Mouse (Mus musculus) heart, postnatal 0 days (tissue): ENCODE measurements at regions not wholly inside any gene's neighbourhood (a gene's known extent, or its start where the extent isn't known, plus 50 kb on each side); places are given as distances from the start of the nearest gene placed in this dataset.
"Not testable (repeated sequence)": the region's sequence is repeated elsewhere in the genome, so short reads cannot be mapped to it uniquely, and the experiment has no call there.

ENCODE experiments used
- ATAC-seq: fragments of 200-750 bp; cut with Nextera tagmentation; 2 replicates; pipeline ENCODE4 v1.8.0; 2017; ENCODE audit warnings: low read depth, moderate number of reproducible peaks, moderate library complexity; ENCODE audit not compliant: insufficient read depth
- DNase-seq: peaks from one replicate; pipeline ENCODE4 v3.0.0-alpha.2; 2016; ENCODE audit warnings: low spot score
- H3K27ac ChIP-seq: fragments of 300-500 bp; sonication (generic); 2 replicates; pipeline ENCODE4 v1.5.1; 2014; ENCODE audit warnings: low read depth, mild to moderate bottlenecking
- H3K27me3 ChIP-seq: fragments of 300-500 bp; sonication (generic); 2 replicates; pipeline ENCODE4 v1.6.1; 2014; ENCODE audit warnings: low read length, mixed read lengths; ENCODE audit not compliant: control insufficient read depth, insufficient read depth
- H3K36me3 ChIP-seq: fragments of 300-500 bp; sonication (generic); replicated peaks from 2 replicates; pipeline ENCODE4 v1.6.1; 2014; ENCODE audit warnings: low read length, mixed read lengths; ENCODE audit not compliant: control insufficient read depth, insufficient read depth
- H3K4me1 ChIP-seq: fragments of 300-500 bp; sonication (generic); 2 replicates; pipeline ENCODE4 v1.6.1; 2014; ENCODE audit warnings: antibody characterized with exemption; ENCODE audit not compliant: control insufficient read depth, insufficient read depth
- H3K4me2 ChIP-seq: fragments of 300-500 bp; sonication (generic); 2 replicates; pipeline ENCODE4 v1.6.1; 2014; ENCODE audit warnings: low read depth, mild to moderate bottlenecking, low read length, moderate library complexity
- H3K4me3 ChIP-seq: fragments of 300-500 bp; sonication (generic); 2 replicates; pipeline ENCODE4 v1.5.1; 2014; ENCODE audit warnings: low read depth, low read length
- H3K9ac ChIP-seq: fragments of 300-500 bp; sonication (generic); replicated peaks from 2 replicates; pipeline ENCODE4 v1.6.1; 2014; ENCODE audit warnings: low read depth, low read length, mixed read lengths
- H3K9me3 ChIP-seq: fragments of 300-500 bp; sonication (generic); replicated peaks from 2 replicates; pipeline ENCODE4 v1.6.1; 2016; ENCODE audit warnings: low read length; ENCODE audit not compliant: control insufficient read depth
- CTCF ChIP-seq: IDR thresholded peaks from 2 replicates; pipeline ENCODE4 v1.5.1; 2016; ENCODE audit warnings: antibody characterized with exemption, control low read depth, low read depth
- EP300 ChIP-seq: IDR thresholded peaks from 2 replicates; pipeline ENCODE4 v1.6.1; 2016; ENCODE audit warnings: antibody characterized with exemption, low read depth
- WGBS: fragments of 180-500 bp; shearing (Covaris S2); extraction: QIAGEN DNeasy Blood & Tissue Kit; methylation state at CpG from one replicate; pipeline ENCODE4 v1.1.7; 2014; 5-methylcytosine and 5-hydroxymethylcytosine counted together

DNA sequence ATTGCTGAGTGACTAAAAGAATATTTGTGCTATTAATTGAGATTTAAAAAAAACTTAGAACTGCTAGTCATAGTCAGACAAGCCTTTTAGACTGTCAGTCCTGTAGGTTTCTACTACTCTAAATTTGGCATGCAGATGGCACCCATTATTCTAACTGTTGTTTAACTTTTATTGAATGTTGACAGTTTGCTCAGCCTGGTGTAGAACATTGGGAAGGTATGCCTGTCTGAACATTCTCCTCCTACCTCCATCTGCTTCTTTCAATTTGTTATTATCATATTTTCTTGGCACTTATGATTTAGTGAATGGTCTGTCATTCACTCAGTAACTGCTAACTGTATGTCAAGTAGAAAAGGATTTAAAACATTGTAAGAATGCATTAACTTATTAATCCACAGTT lies 130.9 kb downstream of the Gmnc start:
- TF ChIP-seq EP300, result no peak
- TF ChIP-seq CTCF, result no peak

DNA sequence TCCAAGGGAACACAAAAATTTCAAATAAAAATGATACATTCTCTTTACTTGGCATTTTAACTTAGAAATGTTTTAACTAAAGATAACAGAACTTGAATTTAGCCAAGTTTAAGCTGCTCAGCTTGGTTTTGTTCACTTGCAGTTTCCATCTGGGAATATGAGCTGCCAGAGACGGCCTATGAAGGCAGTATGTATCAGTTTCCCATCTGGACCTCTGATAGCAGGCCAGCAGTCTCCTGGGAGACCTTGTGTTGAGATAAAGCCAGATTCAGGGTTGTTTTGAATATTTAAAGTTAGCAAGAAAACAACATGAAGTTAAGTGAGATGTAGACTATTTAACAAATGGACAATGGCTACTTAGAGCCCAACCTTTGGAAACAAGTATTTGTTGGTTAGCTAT lies 142.3 kb downstream of the Gmnc start:
- ATAC-seq, result no peak
- TF ChIP-seq CTCF, result no peak
- TF ChIP-seq EP300, result no peak
- H3K4me3 ChIP-seq, result no peak overlapping the region
- no peak overlapping the region for H3K9ac ChIP-seq
- DNase-seq, result no peak
- no peaks in the 10 kb centered on the region for H3K4me1 ChIP-seq
- no peak overlapping the region for H3K4me2 ChIP-seq
- 39% methylated on average over 1 of the region's 1 CpGs for WGBS
- no peaks in the 10 kb centered on the region for H3K27me3 ChIP-seq
- H3K9me3 ChIP-seq, result no peaks in the 10 kb centered on the region
- H3K36me3 ChIP-seq, result no peaks in the 10 kb centered on the region
- H3K27ac ChIP-seq, result no peak overlapping the region

More for the DNA sequence above, 130.9 kb downstream of the Gmnc start:
- Histone ChIP-seq H3K27ac (no peak overlapping the region), H3K4me1 (no peaks in the 10 kb centered on the region), H3K27me3 (no peaks in the 10 kb centered on the region), H3K36me3 (no peaks in the 10 kb centered on the region), H3K9ac (no peak overlapping the region), H3K4me2 (no peak overlapping the region), H3K9me3 (no peaks in the 10 kb centered on the region), H3K4me3 (no peak overlapping the region)
- DNase-seq, result no peak
- ATAC-seq, result no peak

DNA sequence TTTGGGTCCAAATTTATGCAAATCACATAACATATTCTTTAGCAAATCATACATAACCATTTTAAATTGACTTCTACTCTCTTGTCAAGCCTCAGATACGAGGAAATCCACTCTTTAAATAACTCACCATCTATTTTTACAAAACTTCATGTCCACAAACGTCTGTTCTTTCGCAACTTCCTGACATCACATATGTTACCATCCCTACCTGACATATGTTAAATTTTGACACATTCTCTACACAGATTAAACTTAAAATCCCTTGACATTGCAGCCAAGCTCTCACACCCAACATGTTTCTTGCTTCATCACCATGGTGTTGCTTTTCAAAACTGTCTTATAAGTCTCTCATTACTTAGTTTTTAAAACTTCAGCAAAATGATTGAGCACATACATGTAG lies 164.4 kb downstream of the Gmnc start:
- H3K4me3 ChIP-seq, result no peak overlapping the region
- no peak for DNase-seq
- no peaks in the 10 kb centered on the region for H3K36me3 ChIP-seq
- H3K4me1 ChIP-seq, result no peaks in the 10 kb centered on the region
- no peak overlapping the region for H3K4me2 ChIP-seq
- TF ChIP-seq CTCF, result no peak
- TF ChIP-seq EP300, result no peak
- ATAC-seq, result no peak
- WGBS, result 53% methylated on average over 3 of the region's 3 CpGs
- H3K27me3 ChIP-seq, result no peaks in the 10 kb centered on the region
- H3K9me3 ChIP-seq, result no peaks in the 10 kb centered on the region
- no peak overlapping the region for H3K9ac ChIP-seq
- no peak overlapping the region for H3K27ac ChIP-seq

GRCm38 (mm10) chr16:26811201-26811600 lies 180.3 kb downstream of the Gmnc start:
- not testable (repeated sequence) for H3K9me3 ChIP-seq, DNase-seq, H3K36me3 ChIP-seq, H3K9ac ChIP-seq, H3K27me3 ChIP-seq, H3K4me3 ChIP-seq, ATAC-seq, H3K4me1 ChIP-seq, H3K27ac ChIP-seq, H3K4me2 ChIP-seq
- WGBS, result 65% methylated on average over 3 of the region's 6 CpGs

DNA sequence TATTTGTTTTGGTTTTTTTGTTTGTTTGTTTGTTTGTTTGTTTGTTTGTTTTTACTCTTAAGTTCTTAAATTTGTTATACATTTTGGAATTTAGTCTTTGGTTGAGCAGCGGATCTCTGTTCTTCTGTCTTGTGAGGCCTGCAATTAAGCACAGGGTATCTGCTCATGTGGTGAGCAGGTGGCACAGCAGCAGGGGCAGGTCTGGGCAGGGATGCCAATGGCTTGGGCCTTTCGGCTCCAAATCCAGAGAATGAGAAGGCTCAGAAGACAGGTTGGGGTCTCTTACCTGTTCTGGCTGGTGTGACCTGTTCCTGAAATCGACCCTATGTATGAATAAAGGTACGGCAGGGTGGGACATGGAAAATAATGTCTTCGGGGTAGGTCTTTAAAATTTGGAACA lies 186.0 kb downstream of the Gmnc start:
- ATAC-seq (no peak), DNase-seq (no peak)
- WGBS, result 73% methylated on average over 5 of the region's 5 CpGs
- no peak overlapping the region for H3K4me2 ChIP-seq
- H3K9me3 ChIP-seq, result no peaks in the 10 kb centered on the region
- H3K9ac ChIP-seq, result no peak overlapping the region
- no peaks in the 10 kb centered on the region for H3K36me3 ChIP-seq
- H3K27ac ChIP-seq, result no peak overlapping the region
- TF ChIP-seq EP300 (no peak), CTCF (no peak)
- H3K4me3 ChIP-seq, result no peak overlapping the region
- no peaks in the 10 kb centered on the region for H3K4me1 ChIP-seq
- no peaks in the 10 kb centered on the region for H3K27me3 ChIP-seq

- H3K4me2 ChIP-seq, result no peak overlapping the region
Observed at GRCm38 (mm10) chr16:26787042-26787620, 204.3 kb downstream of the Gmnc start.

More at GRCm38 (mm10) chr16:26787042-26787620, 204.3 kb downstream of the Gmnc start:
- TF ChIP-seq CTCF (no peak), EP300 (no peak)
- Histone ChIP-seq H3K4me1 (no peaks in the 10 kb centered on the region), H3K9ac (no peak overlapping the region), H3K27me3 (no peaks in the 10 kb centered on the region), H3K27ac (no peak overlapping the region), H3K9me3 (no peaks in the 10 kb centered on the region), H3K4me3 (no peak overlapping the region), H3K36me3 (no peaks in the 10 kb centered on the region)
- no peak for DNase-seq
- 65% methylated on average over 2 of the region's 2 CpGs for WGBS
- no peak for ATAC-seq
